Mouse (Mus musculus) megakaryocyte-erythroid progenitor cell, adult 5-6 weeks (primary cell): Measurements from ENCODE around the gene 4930447C04Rik. TPM values are rescaled to one million over a fixed set of nuclear protein-coding genes. Genes with fewer than 3 reads are reported as not detected.

Experiments
- ATAC-seq: replicated peaks from 2 replicates; pipeline ENCODE4 v1.8.0; 2016; ENCODE audit warnings: mild to moderate bottlenecking, inconsistent platforms; ENCODE audit not compliant: severe bottlenecking, poor library complexity, low FRiP score, low TSS enrichment
- total RNA-seq, 2 experiments: library from RNA; stranded (forward) in 1 of 2; stranded (reverse) in 1 of 2; fragments of 200-1000, 215-1000 nt in 1 of 2; fragments of >200 nt in 1 of 2; fragmentation: Nextera tagmentation in 1 of 2; gene quantifications; 2 replicates each; pipeline ENCODE4 v1.2.3; 2014 to 2017

4930447C04Rik gene
- total RNA-seq, 2 experiments from 2014 or later, result 0.89 to 5.8 TPM

DNA sequence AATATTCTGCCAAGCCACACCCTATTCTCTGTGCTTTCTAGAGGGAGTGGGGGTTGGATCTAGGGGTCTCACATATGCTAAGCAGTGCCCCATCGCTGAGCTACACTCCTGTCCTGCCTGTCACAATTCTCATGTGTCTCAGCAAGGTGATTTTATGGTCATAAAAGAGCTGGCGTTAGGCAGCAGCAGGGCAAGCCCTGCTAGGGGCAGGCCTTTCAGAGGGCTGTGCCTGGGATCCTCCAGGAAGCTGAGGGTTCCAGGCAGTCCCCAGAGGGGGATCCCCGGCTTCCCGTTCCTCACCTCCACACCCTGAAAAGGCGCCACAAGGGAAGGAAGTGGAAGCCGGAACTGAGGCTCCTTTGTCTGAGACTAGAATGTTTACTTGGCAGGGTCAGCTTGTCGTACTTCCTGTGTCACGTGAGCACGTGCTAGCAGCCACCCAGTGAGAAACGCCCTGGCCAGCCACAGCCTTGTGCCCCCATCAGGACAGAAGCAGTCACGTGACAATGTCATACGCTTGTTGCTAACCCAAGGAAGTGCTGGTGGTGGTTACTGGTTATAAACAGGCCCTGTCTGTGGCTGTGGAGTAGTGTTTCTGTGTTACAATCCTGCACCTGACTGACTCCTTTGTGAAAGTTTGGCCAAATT lies 96.5 kb downstream of the 4930447C04Rik start:
- peak; percentile 93 for ATAC-seq

DNA sequence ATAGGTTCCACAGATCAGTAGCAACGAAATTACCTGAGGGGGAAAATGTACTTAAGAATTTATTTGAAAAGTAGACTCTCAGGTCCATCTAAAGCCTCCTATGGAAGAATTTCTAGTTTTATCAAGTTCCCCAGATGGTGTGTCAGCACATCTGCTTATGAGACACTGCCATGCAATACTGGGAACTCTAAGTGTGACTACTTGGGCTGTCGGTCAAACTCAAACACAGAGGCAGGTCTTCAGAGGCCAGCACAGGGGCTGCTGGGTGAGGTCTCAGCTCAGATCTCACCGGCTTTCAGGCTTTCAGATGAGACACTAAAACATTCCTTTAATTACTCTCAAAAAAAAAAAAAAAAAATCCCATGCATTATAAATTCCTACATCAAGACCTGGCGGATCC lies 97.0 kb downstream of the 4930447C04Rik start:
- no peak for ATAC-seq

DNA sequence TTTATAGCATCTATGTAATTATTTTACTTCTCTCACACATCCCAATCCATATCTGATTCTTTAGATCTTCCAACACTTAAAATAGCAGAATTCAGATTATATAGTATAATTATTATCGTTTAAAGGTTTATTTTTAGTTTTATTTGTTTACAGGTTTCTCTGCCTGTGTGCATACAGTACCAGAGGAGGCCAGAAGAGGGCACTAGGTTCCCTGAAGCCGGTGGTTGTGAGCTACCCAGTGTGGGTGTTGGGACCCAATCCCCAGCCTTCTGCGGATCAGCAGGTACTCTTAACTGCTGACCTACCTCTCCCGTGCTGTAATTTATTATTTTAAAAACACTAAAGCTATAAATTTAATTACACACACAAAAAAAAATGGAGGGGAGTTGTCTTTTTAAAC lies 97.4 kb downstream of the 4930447C04Rik start:
- ATAC-seq, result no peak

DNA sequence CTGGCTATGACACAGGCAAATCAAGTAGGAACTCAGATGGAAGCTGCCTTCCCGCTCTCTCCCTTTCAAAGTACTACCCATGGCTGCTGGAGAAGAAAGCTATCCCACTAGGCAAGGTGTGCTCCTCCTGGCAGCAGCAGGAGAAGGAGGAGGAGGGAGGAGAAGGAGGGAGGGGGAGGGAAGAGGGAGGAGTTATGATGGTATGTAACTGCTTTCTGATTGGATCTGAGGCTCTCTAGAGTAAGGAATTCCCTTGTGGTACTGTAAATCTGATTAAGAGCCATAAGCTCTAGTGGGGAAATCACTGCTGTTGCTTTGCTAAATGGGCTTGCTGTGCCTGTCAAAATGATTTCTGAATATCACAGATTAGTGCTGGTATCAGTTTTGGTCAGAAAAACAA lies 99.1 kb downstream of the 4930447C04Rik start:
- ATAC-seq, result no peak

DNA sequence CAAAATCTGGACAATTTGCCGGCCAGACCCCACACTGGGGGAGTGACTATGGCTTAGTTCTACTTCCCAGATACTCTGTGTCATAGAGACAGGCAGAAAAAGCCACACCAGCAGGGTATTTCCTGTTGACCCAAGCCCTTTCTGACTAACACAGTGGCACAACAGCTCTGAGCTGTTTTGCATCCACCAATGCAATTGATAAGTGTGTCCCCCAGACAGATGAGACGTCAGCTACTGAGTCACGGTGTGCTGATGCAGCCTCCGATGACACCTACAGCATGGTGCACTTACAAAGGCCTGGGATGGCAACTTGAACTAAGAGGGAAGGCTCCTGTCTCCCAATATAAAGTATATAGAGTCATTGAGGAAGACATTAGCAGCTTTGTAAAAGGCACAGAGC lies 103.3 kb downstream of the 4930447C04Rik start:
- ATAC-seq, result no peak

DNA sequence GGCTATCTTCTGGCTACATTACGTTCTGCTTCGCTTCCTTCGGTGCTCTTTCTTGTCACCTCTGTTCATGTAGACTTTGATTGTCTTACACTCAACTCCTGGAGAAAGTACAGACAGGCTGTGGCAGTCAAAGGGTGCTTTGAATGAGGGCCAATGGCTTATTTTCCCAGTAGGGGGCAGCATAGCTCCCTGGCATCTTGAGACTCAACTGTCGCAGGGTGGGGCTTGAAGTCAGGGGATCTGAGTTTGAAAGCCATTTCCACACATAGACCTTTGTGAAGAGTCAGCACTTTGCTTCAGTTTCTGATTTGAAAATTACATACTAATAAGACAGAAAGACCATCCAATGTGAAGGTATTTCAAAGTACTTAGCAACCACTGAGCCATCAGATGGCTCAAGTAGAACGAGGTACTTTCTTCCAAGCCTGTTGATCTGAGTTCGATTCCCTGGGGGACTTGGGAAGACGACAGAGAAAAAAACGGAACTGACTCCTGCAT lies 105.0 kb downstream of the 4930447C04Rik start:
- ATAC-seq, result no peak

DNA sequence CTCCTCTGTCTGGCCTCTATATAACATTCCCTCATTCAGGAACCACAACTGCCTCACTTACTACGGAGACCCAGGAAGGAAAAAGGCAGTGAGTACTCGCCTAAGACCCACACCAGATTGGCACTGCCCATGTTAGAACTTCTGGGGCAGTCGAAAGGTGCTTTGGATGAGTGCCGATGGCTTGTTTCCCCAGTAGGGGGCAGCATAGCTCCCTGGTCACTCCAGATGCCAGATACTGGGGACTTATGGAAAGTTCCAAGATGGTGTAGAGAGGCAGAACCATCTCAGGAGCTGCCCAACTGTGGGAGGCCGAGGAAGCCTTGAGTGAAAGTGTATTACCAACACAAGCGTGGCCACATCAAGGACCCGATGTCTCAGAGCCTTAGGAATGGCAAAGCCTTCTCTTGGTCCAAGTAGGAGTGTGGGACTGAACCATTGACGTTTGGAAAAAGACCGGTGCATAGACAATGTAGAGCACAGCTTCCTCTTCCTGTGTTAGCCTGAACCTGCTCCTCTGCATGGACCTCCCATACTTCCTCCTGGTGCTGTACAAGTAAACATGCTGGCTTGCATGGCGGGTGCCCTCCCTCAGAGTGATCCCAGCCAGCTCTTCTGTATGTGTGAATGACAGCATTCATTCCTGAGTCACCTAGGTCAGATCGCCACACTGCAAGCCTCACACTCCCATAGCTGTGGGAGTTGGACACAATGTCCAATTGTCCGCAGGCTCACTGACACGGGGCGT lies 105.6 kb downstream of the 4930447C04Rik start:
- peak; percentile 53 for ATAC-seq

DNA sequence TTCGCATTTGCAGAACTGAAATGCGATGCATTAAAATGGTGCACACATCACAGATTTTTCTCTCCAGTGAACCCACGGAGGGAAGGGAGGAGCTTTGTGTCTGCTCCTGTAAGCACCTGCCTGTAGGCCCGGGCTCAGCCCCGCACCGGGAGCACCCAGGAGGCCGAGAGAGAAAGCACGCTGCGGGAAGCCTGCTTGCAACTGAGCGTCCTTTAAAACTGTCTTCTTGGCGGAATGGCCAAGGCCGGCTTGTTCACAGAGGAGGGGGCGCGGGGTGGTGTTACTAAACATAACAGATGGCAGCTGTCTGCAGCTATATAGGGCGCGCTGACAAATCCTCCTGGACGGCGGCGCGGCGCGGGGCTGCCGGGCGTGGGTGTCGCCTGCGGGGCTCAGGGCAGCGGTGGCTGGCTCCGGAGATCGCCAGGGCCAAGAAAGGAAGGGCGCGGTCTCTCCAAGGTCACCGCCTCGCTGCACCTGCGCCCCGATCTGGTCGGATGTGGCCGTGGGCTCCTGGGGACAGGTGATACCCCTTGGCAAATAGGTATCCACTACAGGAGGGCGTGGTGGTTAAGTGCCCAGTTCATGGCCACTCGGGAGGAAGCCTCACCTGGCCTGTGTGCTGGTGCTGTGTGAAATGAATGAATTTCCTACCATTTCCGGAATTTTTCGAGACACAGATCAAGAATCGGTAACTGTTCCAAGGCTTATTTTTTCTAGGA lies 108.7 kb downstream of the 4930447C04Rik start:
- ATAC-seq, result 0 out of 2 replicates have a peak, but pooled peaks have one; percentile 25

Other genes with a start within 250 kb of the 4930447C04Rik start
- gene Ppm1a, start 183.3 kb downstream of the 4930447C04Rik start, total RNA-seq (2014; fragmentation: Nextera tagmentation), result 69.9 and 88.3 TPM in 2 replicates
- gene Ppm1a, start 183.3 kb downstream of the 4930447C04Rik start, total RNA-seq (2017), result 137 and 152 TPM in 2 replicates
- gene Six6, start 882 bp downstream of the 4930447C04Rik start, total RNA-seq (2014; fragmentation: Nextera tagmentation), result not detected in 2 replicates
- not detected in 2 replicates for gene Six6, start 882 bp downstream of the 4930447C04Rik start, total RNA-seq (2017)
- gene Six1, start 113.1 kb upstream of the 4930447C04Rik start, total RNA-seq (2014; fragmentation: Nextera tagmentation), result not detected in 2 replicates
- not detected in 2 replicates for gene Six1, start 113.1 kb upstream of the 4930447C04Rik start, total RNA-seq (2017)
- not detected in 2 replicates for gene Six4, start 172.7 kb upstream of the 4930447C04Rik start, total RNA-seq (2014; fragmentation: Nextera tagmentation)
- 0.19 TPM in 1 of 2 replicates, not detected in the other for gene Six4, start 172.7 kb upstream of the 4930447C04Rik start, total RNA-seq (2017)
- gene Mnat1, start 182.9 kb upstream of the 4930447C04Rik start, total RNA-seq (2014; fragmentation: Nextera tagmentation), result 18.2 and 20.9 TPM in 2 replicates
- 35.8 and 47.0 TPM in 2 replicates for gene Mnat1, start 182.9 kb upstream of the 4930447C04Rik start, total RNA-seq (2017)